Mouse (Mus musculus) limb, embryonic 10.5 days (tissue): Measurements from ENCODE around the gene Rpl31. TPM values are rescaled to one million over a fixed set of nuclear protein-coding genes. Genes with fewer than 3 reads are reported as not detected.

Experiments
- DNase-seq: peaks from one replicate; pipeline ENCODE4 v3.0.0-alpha.2; 2017; ENCODE audit warnings: low spot score
- H3K27ac ChIP-seq: fragments of 300-500 bp; sonication (generic); 2 replicates; pipeline ENCODE4 v1.5.1; 2016; ENCODE audit warnings: mild to moderate bottlenecking
- H3K27me3 ChIP-seq: fragments of 300-500 bp; sonication (generic); 2 replicates; pipeline ENCODE4 v1.6.1; 2016; ENCODE audit warnings: low read depth, mild to moderate bottlenecking; ENCODE audit not compliant: poor library complexity, severe bottlenecking
- H3K36me3 ChIP-seq: fragments of 300-500 bp; sonication (generic); 2 replicates; pipeline ENCODE4 v1.6.1; 2016; ENCODE audit warnings: mild to moderate bottlenecking, moderate library complexity
- H3K4me1 ChIP-seq: fragments of 300-500 bp; sonication (generic); 2 replicates; pipeline ENCODE4 v1.6.1; 2016
- H3K4me3 ChIP-seq: fragments of 300-500 bp; sonication (generic); 2 replicates; pipeline ENCODE4 v1.5.1; 2016; ENCODE audit warnings: mild to moderate bottlenecking, moderate library complexity
- H3K9me3 ChIP-seq: fragments of 300-500 bp; sonication (generic); replicated peaks from 2 replicates; pipeline ENCODE4 v1.6.1; 2016; ENCODE audit warnings: mild to moderate bottlenecking
- WGBS: fragments of 180-500 bp; shearing (Covaris S2); methylation state at CpG from one replicate; pipeline ENCODE4 v1.1.7; 2016; 5-methylcytosine and 5-hydroxymethylcytosine counted together
- polyA plus RNA-seq: library from polyadenylated mRNA; unstranded; fragments of >200 nt; fragmentation: Nextera tagmentation; extraction: Ambion mirVana; gene quantifications from 2 replicates; pipeline ENCODE4 v1.2.1, GENCODE M21; 2016

Gene Rpl31
- polyA plus RNA-seq, 1 experiment from 2014 or later, result 467 TPM

DNA sequence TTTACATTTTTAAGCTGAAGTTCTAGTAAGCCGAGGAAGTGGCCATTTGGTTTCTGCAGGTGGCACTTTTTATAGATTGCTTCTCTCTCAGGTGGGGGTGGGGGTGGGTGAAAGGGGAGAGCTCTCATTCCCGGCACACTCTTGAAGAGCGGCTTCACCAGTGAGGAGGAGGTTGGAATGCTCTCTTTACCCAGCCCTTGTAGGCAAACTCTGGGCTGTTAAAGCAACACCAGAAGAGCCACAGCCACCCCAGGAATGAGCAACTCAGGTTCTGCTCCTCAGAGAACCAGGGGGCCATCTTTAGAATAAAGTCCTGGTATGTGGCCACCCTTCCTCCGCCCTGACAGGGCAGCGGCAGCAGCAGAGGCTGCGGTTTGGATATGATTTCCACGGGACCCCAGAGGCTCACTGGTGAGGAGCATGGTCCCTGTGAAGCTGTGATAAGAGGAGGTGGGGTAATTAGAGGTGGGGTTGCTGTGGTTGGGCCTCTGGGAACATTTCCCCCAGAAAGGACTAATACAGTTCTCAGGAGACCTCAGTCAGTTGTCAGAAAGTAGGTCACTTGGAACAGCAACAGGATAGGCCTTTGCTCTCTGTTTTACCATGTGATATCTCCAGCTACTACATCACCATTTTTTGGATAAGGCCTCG, 25.7 kb downstream of the Rpl31 start:
- H3K4me1 ChIP-seq, result no peaks in the 10 kb centered on the region; the same call in 1 of the 2 replicates

DNA sequence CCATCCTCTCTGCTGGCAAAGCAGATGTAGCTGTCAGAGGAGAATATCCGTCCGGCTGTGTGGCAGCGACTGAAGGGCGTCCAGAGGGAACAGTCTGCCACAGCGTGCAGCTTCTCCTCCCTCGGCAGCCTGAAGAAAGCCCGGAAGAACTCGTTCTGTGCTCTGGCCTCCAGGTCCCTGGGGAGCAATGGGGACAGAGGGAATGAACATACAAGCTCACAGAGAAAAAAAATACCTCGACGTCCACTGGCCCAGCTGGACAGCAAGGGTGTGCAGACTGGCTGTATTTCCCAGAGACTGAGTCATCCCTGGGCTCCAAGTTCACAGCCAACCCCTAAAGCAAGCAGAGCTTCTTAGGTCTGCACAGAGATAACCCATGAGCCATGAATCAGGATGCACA, 26.5 kb downstream of the Rpl31 start:
- Histone ChIP-seq H3K4me1 (no peaks in the 10 kb centered on the region; the same call in 1 of the 2 replicates), H3K9me3 (no peaks in the 10 kb centered on the region), H3K36me3 (no peaks in the 10 kb centered on the region), H3K27ac (no peak overlapping the region), H3K27me3 (peaks cover 18% of the 10 kb centered on the region), H3K4me3 (no peak overlapping the region)
- 81% methylated on average over 10 of the region's 10 CpGs for WGBS
- no peak for DNase-seq

More for the DNA sequence above, 25.7 kb downstream of the Rpl31 start:
- Histone ChIP-seq H3K36me3 (no peaks in the 10 kb centered on the region), H3K9me3 (no peaks in the 10 kb centered on the region), H3K27ac (no peak overlapping the region), H3K27me3 (peaks cover 18% of the 10 kb centered on the region), H3K4me3 (no peak overlapping the region)
- DNase-seq, result no peak
- WGBS, result 77% methylated on average over 8 of the region's 8 CpGs

DNA sequence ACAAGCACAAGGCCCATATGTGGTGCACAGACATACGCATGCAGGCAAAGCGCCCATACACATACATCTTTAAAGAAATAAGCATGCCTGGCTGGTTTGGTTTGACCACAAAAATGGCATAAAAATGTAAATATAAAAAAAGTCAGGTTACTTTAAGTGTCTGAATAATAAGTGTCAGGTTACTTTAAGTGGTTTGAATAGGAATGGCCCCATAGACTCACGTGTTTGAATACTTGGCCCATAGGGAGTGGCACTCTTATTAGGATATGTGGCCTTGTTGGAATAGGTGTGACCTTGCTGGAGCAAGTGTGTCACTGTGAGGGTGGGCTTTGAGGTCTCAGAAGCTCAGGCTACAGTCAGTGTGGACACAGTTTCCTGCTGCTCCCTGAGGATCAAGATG, 27.0 kb downstream of the Rpl31 start:
- Histone ChIP-seq H3K36me3 (no peaks in the 10 kb centered on the region), H3K4me3 (no peak overlapping the region), H3K4me1 (no peaks in the 10 kb centered on the region; the same call in 1 of the 2 replicates), H3K9me3 (no peaks in the 10 kb centered on the region), H3K27me3 (peaks cover 18% of the 10 kb centered on the region), H3K27ac (no peak overlapping the region)
- DNase-seq, result no peak
- WGBS, result 90% methylated on average over 3 of the region's 3 CpGs

DNA sequence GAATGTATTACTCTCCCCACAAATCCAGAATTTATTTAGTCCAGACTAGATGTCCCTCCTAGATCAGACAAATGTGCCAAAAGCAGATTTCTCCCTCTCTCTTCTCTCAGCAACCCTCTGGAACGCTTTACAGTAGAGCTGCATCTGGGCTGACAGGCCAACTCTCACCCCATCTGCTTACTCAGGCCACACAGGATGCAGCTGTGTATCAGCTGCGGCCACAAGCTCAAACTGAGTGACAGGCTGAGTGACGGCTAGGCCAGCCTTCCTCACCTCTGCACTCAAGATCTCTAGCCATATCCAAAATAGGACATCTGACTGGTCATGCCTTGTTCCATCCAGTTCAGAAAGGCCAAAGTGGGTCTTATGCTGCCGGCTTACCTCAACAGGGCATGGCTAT, 28.7 kb downstream of the Rpl31 start:
- 84% methylated on average over 4 of the region's 4 CpGs for WGBS
- Histone ChIP-seq H3K27ac (no peak overlapping the region), H3K4me1 (no peaks in the 10 kb centered on the region; the same call in 1 of the 2 replicates), H3K9me3 (no peaks in the 10 kb centered on the region), H3K36me3 (no peaks in the 10 kb centered on the region), H3K4me3 (no peak overlapping the region), H3K27me3 (peaks cover 6% of the 10 kb centered on the region)
- DNase-seq, result no peak

DNA sequence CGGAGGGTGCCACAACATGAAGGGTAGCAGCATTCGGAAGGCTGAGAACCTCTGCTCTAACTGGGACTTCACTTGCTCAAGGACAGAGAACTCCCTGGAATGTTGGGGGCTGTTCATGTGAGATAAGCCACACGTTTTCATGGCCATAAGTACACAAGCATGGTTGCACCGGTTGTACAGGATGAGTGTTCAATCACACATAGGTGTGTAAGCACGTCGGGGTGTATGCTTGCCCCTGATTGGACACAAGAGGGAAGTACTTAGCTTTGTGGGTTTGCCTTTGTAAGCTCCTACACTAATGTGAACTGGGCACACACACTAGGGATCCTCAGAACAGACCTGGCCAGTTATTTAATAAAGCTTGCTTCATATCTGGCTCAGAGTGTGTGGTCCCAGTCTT, 30.6 kb downstream of the Rpl31 start:
- Histone ChIP-seq H3K36me3 (no peaks in the 10 kb centered on the region), H3K27ac (no peak overlapping the region), H3K4me3 (no peak overlapping the region), H3K9me3 (no peaks in the 10 kb centered on the region), H3K4me1 (no peaks in the 10 kb centered on the region; the same call in 1 of the 2 replicates), H3K27me3 (no peaks in the 10 kb centered on the region)
- WGBS, result 93% methylated on average over 6 of the region's 6 CpGs
- no peak for DNase-seq

DNA sequence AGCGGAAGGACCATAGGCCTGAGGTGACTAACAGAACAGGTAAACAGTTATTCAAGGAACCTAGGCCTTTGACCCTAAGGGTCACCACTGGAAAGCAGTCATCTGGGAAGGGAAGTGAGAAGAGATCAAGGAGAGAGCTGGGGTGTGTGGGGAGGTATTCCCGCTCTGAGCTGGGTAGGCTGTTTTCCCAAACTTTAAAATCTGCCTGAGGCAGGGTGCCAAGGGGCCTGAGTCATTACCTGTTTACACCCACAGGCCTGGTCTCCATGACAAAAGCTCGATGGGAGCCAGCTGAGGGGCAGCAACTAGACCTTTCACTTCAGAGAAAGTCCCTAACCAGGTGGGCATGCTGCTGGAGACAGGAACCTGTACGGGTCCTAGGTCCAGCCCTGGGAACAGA, 31.6 kb downstream of the Rpl31 start:
- H3K4me1 ChIP-seq, result no peaks in the 10 kb centered on the region; the same call in 1 of the 2 replicates
- DNase-seq, result no peak
- no peaks in the 10 kb centered on the region for H3K36me3 ChIP-seq
- H3K9me3 ChIP-seq, result no peaks in the 10 kb centered on the region
- WGBS, result 60% methylated on average over 4 of the region's 4 CpGs
- no peak overlapping the region for H3K4me3 ChIP-seq
- H3K27ac ChIP-seq, result no peak overlapping the region
- no peaks in the 10 kb centered on the region for H3K27me3 ChIP-seq

DNA sequence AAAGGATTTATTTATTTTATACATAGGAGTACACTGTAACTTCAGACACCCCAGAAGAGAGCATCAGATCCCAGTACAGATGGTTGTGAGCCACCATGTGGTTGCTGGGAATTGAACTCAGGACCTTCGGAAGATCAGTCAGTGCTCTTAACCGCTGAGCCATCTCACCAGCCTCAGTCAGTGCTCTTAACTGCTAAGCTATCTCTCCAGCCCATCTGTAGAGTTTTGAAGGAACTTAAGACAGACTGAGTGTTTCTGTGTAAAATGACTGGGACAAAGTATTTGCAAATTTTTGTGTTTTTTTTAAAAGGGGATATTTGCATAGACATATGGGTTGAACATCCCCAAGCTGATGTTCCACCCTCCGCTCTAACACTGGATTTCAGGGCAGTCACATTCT, 32.5 kb downstream of the Rpl31 start:
- Histone ChIP-seq H3K27me3 (no peaks in the 10 kb centered on the region), H3K4me1 (no peaks in the 10 kb centered on the region), H3K27ac (no peak overlapping the region), H3K9me3 (no peaks in the 10 kb centered on the region), H3K36me3 (no peaks in the 10 kb centered on the region), H3K4me3 (no peak overlapping the region)
- 93% methylated on average over 3 of the region's 3 CpGs for WGBS
- no peak for DNase-seq

DNA sequence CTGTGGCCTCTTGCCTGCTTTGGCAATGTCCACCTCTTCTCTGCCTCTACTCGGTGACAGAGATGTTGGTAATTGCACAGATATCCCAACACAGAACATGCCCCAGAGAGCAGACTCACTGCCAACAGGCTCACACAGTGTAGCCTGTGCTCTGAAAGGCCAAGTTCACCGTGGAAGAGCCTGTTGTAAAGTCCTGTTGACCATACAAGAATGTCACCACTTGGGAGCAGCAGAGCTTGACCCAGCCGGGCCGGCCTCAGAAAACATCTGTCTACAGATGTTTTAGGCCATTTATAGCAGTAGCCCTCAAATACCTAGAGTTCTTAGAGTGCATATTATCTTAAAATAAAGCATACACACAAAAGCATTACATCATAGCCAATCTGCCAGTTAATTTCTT, 39.5 kb downstream of the Rpl31 start:
- peaks cover 2% of the 10 kb centered on the region; the same call in 1 of the 2 replicates for H3K4me1 ChIP-seq
- H3K27ac ChIP-seq, result no peak overlapping the region
- no peaks in the 10 kb centered on the region for H3K9me3 ChIP-seq
- no peak for DNase-seq
- no peak overlapping the region for H3K4me3 ChIP-seq
- no peaks in the 10 kb centered on the region for H3K27me3 ChIP-seq
- no peaks in the 10 kb centered on the region for H3K36me3 ChIP-seq
- 81% methylated on average over 4 of the region's 4 CpGs for WGBS

DNA sequence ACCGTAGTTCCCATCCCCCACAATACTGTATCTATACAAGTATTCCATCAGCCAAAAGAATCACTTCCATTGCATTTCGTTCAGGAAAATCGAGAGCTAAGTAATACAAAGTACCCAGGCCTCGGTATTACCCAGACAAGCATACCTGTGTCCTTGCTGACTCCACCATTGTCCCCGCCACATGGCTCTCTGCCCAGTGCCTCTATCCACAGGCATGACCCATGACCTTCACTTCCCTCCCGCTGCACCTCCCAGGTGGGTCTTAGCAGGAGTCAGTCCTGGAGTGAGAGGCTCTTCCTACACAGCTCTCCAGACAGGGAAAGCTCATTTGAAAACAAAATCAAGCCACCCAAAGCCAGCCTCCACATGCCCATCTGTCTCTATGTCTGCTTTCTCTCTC, 40.5 kb downstream of the Rpl31 start:
- H3K4me3 ChIP-seq, result no peak overlapping the region
- no peaks in the 10 kb centered on the region for H3K36me3 ChIP-seq
- peak overlapping the region; percentile 36; the same call in 1 of the 2 replicates for H3K27ac ChIP-seq
- H3K27me3 ChIP-seq, result no peaks in the 10 kb centered on the region
- H3K4me1 ChIP-seq, result peaks cover 2% of the 10 kb centered on the region; the same call in 1 of the 2 replicates
- H3K9me3 ChIP-seq, result no peaks in the 10 kb centered on the region
- 89% methylated on average over 6 of the region's 6 CpGs for WGBS
- no peak for DNase-seq

DNA sequence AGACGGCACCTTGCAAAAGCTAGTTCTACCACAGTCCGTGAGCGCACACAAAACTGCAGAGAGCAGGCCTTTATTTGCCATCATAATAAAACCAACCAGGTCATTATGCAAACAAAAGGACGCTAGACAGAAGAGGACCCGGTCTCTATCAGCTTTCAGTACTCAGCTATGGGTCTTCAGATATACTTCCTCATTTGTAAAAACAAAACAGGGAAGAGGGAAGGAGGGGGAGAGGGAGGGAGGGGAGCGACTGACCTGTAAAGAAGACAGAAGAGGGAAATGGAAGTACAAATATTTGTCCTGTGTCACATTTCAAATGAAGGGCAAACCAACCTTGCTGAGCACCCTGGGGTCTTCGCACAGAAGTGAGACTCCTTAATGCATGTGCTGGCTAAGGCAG, 41.0 kb downstream of the Rpl31 start:
- 87% methylated on average over 7 of the region's 7 CpGs for WGBS
- Histone ChIP-seq H3K36me3 (no peaks in the 10 kb centered on the region), H3K27me3 (no peaks in the 10 kb centered on the region), H3K27ac (peak overlapping the region; percentile 36; the same call in 1 of the 2 replicates), H3K9me3 (no peaks in the 10 kb centered on the region), H3K4me1 (peaks cover 2% of the 10 kb centered on the region; the same call in 1 of the 2 replicates), H3K4me3 (no peak overlapping the region)
- DNase-seq, result no peak

DNA sequence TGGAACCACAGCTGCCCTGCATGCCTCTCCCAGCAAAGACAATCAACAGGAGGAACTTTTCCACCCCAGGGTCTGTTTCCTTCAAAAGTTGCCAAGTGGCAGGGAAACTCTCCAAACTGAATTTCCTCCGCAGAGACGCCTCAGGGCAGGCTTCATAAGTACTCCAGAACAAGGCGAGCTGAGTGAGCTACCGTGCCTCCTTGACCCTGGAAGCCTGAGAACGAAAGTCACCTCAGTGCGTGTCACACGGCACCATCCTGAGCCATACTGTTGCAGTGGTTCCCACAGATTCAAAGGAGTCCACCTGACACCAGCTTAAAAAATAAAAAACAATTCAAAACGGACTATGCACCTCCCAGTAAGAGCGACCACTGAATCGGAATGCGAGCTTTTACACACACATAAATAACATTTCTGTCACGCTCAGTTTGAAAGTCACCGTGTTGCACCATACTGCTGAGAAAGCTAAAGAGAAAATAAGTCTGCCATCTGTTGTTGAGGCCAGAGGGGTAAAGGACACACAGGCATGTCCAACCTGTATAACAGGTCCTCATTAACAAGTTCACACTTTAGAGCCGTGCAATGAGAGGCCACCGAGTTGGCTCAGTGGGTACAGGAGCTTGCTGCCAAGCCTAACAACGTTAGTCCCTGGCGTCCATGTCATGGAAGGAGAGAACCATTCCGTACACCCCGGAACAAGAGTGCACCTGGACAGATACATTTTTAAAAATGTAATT, 42.6 kb downstream of the Rpl31 start:
- DNase-seq, result no peak
- no peaks in the 10 kb centered on the region for H3K27me3 ChIP-seq
- H3K27ac ChIP-seq, result no peak overlapping the region
- 88% methylated on average over 19 of the region's 19 CpGs for WGBS
- no peak overlapping the region for H3K4me3 ChIP-seq
- H3K4me1 ChIP-seq, result peaks cover 2% of the 10 kb centered on the region; the same call in 1 of the 2 replicates
- H3K9me3 ChIP-seq, result no peaks in the 10 kb centered on the region
- no peaks in the 10 kb centered on the region for H3K36me3 ChIP-seq

DNA sequence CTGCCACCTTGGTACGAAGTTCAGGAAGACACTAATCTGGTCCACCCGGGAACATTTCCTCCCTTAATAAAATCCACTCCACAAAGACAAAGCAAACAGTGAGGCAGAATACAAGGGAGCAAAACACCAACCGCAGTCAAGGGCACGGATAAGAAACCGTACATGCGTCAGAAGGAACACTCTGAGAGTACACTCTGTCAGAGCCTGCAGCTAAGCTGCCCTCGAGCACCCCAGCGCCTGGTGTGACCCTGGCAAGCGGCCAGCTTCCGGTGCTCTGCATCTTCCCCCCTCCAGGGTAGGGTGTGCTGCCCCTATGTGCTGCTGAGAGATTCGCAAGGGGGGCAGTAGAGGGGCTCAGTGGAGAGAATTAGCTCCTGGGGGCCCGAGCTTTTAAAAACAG, 50.2 kb downstream of the Rpl31 start:
- DNase-seq, result no peak
- Histone ChIP-seq H3K4me3 (no peak overlapping the region), H3K36me3 (no peaks in the 10 kb centered on the region), H3K27me3 (no peaks in the 10 kb centered on the region), H3K27ac (peak overlapping the region; percentile 54), H3K9me3 (no peaks in the 10 kb centered on the region), H3K4me1 (peaks cover 8% of the 10 kb centered on the region)
- WGBS, result 53% methylated on average over 12 of the region's 12 CpGs

DNA sequence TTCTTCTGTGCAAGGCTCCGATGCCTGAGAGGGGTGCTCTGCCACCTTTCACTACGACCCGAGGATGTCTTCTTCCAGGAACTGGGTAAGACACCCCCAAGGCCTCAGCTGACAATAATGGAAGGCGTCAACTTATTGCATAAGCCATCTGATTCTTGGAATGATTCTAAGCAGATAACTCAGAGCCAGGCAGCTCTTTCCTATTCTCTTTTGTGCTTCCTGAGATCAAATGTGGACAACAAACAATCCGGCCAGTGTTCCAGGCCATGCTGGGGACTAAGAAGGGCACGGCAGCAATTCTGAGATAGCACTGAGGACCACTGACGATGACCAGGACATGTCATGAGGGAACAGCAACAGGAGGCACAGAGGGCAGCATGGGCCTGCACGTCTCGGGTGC, 51.2 kb downstream of the Rpl31 start:
- Histone ChIP-seq H3K4me1 (peaks cover 8% of the 10 kb centered on the region), H3K4me3 (no peak overlapping the region), H3K27ac (no peak overlapping the region), H3K9me3 (no peaks in the 10 kb centered on the region), H3K27me3 (no peaks in the 10 kb centered on the region), H3K36me3 (no peaks in the 10 kb centered on the region)
- WGBS, result 84% methylated on average over 9 of the region's 9 CpGs
- no peak for DNase-seq
